Mouse (Mus musculus) spleen, adult 2 months (tissue): ENCODE data around the gene Anxa1. TPM values are rescaled to one million over a fixed set of nuclear protein-coding genes. Genes with fewer than 3 reads are reported as not detected.

Experiments
- DNase-seq, 2 experiments: peaks; one replicate each; pipeline versions ENCODE4 v3.0.0 to v3.0.0-alpha.2; 2012 to 2021; ENCODE audit warnings: low spot score in 2 of 2, low read depth in 1 of 2
- H3K27ac ChIP-seq: fragments of 200-500 bp; 2 replicates; pipeline ENCODE4 v1.5.1; 2012; ENCODE audit warnings: low read length, inconsistent platforms; ENCODE audit not compliant: insufficient read depth
- H3K27me3 ChIP-seq: fragments of 200-500 bp; 2 replicates; pipeline ENCODE4 v1.6.1; 2012; ENCODE audit warnings: mild to moderate bottlenecking, moderate library complexity, low read length, inconsistent platforms; ENCODE audit not compliant: control insufficient read depth, insufficient read depth
- H3K36me3 ChIP-seq: fragments of 200-500 bp; 2 replicates; pipeline ENCODE4 v1.6.1; 2012; ENCODE audit warnings: mild to moderate bottlenecking, low read length, inconsistent platforms; ENCODE audit not compliant: control insufficient read depth, insufficient read depth
- H3K4me1 ChIP-seq: fragments of 200-500 bp; 2 replicates; pipeline ENCODE4 v1.6.1; 2011; ENCODE audit warnings: inconsistent platforms; ENCODE audit not compliant: control insufficient read depth, insufficient read depth, insufficient read length
- H3K4me3 ChIP-seq: fragments of 200-500 bp; 2 replicates; pipeline ENCODE4 v1.5.1; 2011; ENCODE audit warnings: mild to moderate bottlenecking, inconsistent platforms; ENCODE audit not compliant: insufficient read depth, insufficient read length; ENCODE audit errors: extremely low read depth
- CTCF ChIP-seq: fragments of 200-500 bp; IDR thresholded peaks from 2 replicates; pipeline ENCODE4 v1.5.1; 2011; ENCODE audit warnings: mild to moderate bottlenecking, inconsistent platforms; ENCODE audit not compliant: insufficient read depth, insufficient read length, insufficient replicate concordance; ENCODE audit errors: extremely low read depth
- POLR2A ChIP-seq: fragments of 200-500 bp; IDR thresholded peaks from 2 replicates; pipeline ENCODE4 v1.6.1; 2011; ENCODE audit warnings: low read depth, low read length, inconsistent platforms
- WGBS: fragments of 180-500 bp; shearing (Covaris S2); methylation state at CpG from one replicate; pipeline ENCODE4 v1.1.7; 2018; 5-methylcytosine and 5-hydroxymethylcytosine counted together
- polyA plus RNA-seq: library from polyadenylated mRNA; depleted of rRNA; stranded (reverse); fragments of >200 nt; gene quantifications from 2 replicates; pipeline ENCODE4 v1.2.3, GENCODE M21; 2012; rRNA removed

Gene Anxa1
- polyA plus RNA-seq, 1 experiment = 4.0 TPM

DNA sequence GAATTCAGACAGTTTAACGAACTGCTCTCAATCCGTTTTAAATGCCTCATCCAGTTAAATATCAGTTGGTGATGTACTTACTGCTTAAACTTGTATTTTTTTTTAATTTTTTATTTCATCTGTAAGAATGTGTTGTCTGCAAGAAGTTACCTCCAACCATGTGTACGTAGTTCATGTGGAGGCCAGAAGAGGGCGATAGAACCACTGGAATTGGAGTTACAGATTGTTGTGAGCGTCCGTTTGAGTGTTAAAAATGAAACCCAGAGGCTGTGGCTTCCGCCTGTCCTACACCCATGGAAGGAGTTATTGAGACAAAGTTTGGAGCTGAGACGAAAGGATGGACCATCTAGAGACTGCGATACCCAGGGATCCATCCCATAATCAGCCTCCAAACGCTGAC lies 27.5 kb downstream of the Anxa1 start:
- Histone ChIP-seq H3K27ac (no peak overlapping the region), H3K4me1 (peaks cover 3% of the 10 kb centered on the region; the same call in 1 of the 2 replicates), H3K27me3 (no peaks in the 10 kb centered on the region), H3K4me3 (no peak overlapping the region), H3K36me3 (no peaks in the 10 kb centered on the region)
- TF ChIP-seq CTCF = peak; percentile 19; the same call in 1 of the 2 replicates
- no peak for TF ChIP-seq POLR2A
- no peak for DNase-seq
- 68% methylated on average over 10 of the region's 10 CpGs for WGBS

DNA sequence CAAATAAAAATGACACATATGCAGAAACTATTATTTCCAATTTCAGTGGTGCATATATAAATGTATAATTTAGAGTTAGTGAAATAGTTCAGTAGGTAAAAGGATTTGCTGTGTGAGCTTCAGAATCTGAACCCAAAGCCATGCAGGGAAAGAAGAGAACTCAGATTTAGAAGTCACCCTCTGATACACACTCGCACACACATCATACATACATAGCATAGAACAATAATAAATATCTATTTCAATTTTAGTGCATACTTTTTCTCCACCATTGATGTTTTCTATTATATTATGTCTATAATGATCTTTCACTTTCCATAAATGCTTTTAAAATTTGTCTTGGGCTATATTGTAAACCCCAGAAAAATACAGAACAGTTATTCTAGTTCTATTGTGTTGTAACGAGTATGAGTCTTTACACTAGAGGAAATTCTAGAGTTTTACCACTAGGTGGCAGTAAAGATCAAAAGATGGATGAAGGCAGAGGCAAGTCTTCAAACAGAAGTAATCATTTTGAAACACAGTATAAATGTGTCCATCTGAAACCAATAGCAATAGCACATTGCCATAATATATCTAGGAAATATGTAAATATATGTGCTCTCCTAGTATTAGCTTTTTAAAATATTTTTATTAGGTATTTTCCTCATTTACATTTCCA lies 28.7 kb downstream of the Anxa1 start:
- WGBS = 48% methylated on average over 2 of the region's 2 CpGs
- no peak overlapping the region for H3K27ac ChIP-seq
- TF ChIP-seq POLR2A = no peak
- no peak for TF ChIP-seq CTCF
- H3K36me3 ChIP-seq = no peaks in the 10 kb centered on the region
- H3K27me3 ChIP-seq = no peaks in the 10 kb centered on the region
- H3K4me1 ChIP-seq = peaks cover 3% of the 10 kb centered on the region; the same call in 1 of the 2 replicates
- no peak overlapping the region for H3K4me3 ChIP-seq
- DNase-seq = peak in 1 of 2 experiments; percentile 25

DNA sequence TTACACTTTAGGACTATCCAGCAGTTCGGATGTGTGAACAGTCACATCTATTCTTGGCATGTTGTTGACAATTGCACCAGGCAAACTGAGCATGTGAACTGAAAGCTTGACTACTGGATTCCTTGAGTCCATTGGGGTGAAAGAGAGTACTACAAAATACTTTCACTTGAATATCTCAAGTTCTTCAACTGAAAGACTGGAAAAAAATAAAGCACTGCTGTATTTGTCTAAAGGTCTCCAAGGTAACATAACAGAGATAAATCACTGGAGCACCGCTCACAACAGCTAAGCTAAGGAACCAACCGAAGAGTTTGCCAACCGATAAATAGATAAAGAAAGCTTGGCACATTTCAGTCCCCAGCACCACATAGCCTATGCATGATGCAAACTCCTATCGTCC lies 32.1 kb downstream of the Anxa1 start:
- H3K36me3 ChIP-seq = no peaks in the 10 kb centered on the region
- no peak overlapping the region for H3K4me3 ChIP-seq
- WGBS = 85% methylated on average over 5 of the region's 5 CpGs
- no peak for TF ChIP-seq CTCF
- no peak for TF ChIP-seq POLR2A
- H3K4me1 ChIP-seq = no peaks in the 10 kb centered on the region
- H3K27ac ChIP-seq = no peak overlapping the region
- DNase-seq = no peak
- no peaks in the 10 kb centered on the region for H3K27me3 ChIP-seq

DNA sequence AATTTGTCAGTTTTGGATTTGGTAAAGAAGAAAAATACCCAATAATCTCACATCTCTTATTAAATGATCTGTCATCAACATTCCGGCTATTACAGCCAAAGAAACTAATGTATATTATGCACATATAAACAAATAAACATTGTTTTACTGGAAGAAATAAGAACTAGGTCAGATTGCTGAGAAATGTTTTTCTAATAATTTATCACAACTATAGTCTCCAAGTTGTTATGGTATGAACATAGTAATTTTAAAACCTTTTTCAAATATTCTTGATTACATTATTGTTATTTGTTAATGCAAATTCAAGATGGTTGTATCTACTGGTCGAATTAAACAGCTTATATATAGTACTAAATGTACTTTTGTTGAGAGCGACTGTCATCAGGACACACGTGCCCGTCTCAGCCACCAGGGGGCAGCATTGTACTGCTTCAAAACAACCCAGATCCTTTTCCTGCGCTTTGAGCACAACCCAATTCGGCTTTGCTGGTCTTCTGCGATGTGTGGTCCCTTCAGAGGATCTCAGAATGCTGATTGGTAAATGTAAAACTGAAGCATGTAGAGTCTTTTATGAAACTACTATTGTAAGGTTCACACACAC lies 45.3 kb downstream of the Anxa1 start:
- 8% methylated on average over 8 of the region's 8 CpGs for WGBS
- H3K27ac ChIP-seq = no peak overlapping the region
- no peak overlapping the region for H3K4me3 ChIP-seq
- no peaks in the 10 kb centered on the region for H3K36me3 ChIP-seq
- peak; percentile 39 to 57 for DNase-seq
- no peaks in the 10 kb centered on the region for H3K27me3 ChIP-seq
- TF ChIP-seq POLR2A (no peak), CTCF (peak; percentile 70; the same call in 1 of the 2 replicates)
- H3K4me1 ChIP-seq = no peaks in the 10 kb centered on the region

DNA sequence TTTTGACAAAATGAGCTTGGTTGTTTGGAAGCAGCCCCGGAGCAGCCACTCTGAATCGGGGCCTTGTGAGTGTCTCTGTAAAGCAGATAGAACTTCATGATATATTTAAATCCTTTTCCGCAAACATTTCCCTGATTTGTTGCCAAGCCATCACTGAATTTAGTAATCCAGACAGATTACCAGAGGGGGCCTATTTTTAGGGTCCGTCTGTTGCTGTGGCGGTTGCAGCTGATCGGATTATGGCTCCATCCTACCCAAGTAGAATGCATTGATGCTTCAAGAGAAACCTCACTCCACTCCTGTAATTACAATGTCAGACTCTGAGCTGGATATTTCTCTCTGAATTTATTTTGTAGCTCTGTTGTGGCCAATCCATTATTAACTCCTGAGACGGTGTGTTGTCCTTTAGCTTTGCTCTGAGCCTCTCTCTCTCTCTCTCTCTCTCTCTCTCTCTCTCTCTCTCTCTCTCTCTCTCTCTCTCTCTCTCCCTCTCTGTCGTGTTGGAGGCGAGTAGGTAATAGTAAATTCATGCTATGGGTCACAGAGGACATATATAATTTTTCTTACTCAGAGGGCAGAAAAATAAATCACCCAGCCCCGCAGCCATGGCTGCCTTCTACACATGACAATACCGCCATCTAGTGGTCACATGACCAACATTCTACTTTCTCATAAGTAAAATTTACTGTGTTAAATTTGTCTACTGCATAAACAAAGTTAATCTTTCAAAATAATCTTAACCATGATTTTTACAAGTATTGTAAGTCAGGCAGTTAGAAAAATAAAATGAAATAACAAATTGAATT lies 46.0 kb downstream of the Anxa1 start:
- TF ChIP-seq POLR2A = no peak
- peak; percentile 1; the same call in 1 of the 2 replicates for TF ChIP-seq CTCF
- Histone ChIP-seq H3K4me3 (no peak overlapping the region), H3K27ac (no peak overlapping the region), H3K36me3 (no peaks in the 10 kb centered on the region), H3K27me3 (no peaks in the 10 kb centered on the region), H3K4me1 (no peaks in the 10 kb centered on the region)
- WGBS = 60% methylated on average over 11 of the region's 11 CpGs
- DNase-seq = peak in 1 of 2 experiments; percentile 21

DNA sequence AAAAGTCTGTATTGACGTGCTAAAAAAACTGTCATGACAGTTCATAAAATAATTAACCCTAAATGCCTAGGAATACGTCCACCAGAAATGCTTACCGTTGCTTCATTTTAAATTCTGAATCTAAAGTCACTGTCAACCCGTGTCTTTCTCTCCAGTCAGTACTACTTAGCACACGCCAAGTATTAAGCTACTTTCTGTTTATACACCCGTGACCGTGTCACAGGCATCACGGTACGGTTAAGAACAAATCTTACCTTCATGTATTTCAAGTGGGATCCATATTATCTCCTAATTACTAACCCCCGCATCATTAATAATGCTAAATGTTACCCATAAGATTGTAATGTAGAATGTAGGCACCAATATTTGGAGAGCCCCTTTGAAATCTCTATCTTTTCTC lies 46.7 kb downstream of the Anxa1 start:
- Histone ChIP-seq H3K36me3 (no peaks in the 10 kb centered on the region), H3K27ac (no peak overlapping the region), H3K4me3 (no peak overlapping the region), H3K4me1 (no peaks in the 10 kb centered on the region), H3K27me3 (no peaks in the 10 kb centered on the region)
- 88% methylated on average over 10 of the region's 10 CpGs for WGBS
- no peak for TF ChIP-seq POLR2A
- TF ChIP-seq CTCF = no peak
- DNase-seq = no peak

Other genes with a start within 250 kb of the Anxa1 start
- 3.4 and 4.9 TPM in 2 replicates for gene Aldh1a1, start 101.8 kb upstream of the Anxa1 start, polyA plus RNA-seq